ENCODE assay signal across 18 mouse cellular contexts in the genomic region with DNA sequence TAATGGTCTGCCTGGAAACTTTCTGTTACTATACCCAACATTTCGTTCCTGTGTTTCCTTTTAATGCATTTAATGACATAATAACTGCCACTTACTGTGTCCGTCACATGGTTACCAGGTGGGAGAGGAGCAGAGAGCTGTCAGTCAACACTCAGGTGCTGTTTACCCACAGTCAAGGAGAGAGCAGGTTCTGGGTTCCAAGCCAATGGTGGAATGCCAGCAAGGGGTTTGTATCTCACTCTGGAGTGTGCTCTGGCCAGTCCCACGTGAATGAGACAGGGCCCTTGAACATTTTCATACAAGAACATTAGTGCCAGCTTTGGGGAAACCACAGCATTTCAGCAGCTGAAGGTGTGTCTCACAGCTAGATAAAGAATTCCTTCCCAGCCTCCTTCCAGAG.
"Had no signal": no experiment of that assay in that cellular context is flagged by ENCODE, and none has a peak within 500 bp of the region (broad histone marks: within the 10 kb centered on the region; RNA-seq: fewer than 3 reads in every experiment).

No protein-coding gene starts in this region.

- H3K36me3 ChIP-seq: liver, embryonic 12.5 days; midbrain, embryonic 10.5 days; midbrain, embryonic 12.5 days; neural tube, embryonic 13.5 days; neural tube, embryonic 15.5 days had no signal

- ATAC-seq: liver, embryonic 12.5 days; midbrain, embryonic 16.5 days had no signal

- H3K9ac ChIP-seq: liver, embryonic 12.5 days; liver, embryonic 14.5 days; lung, embryonic 14.5 days; midbrain, embryonic 12.5 days; neural tube, embryonic 13.5 days; neural tube, embryonic 15.5 days had no signal

- DNase-seq: lung, embryonic 14.5 days; midbrain, embryonic 14.5 days; retina, postnatal 1 day; right cerebral cortex, adult 18-20 months; right cerebral cortex, postnatal 25 days; right cerebral cortex, postnatal 4 days; spleen, adult 18-20 months; thymus, adult 18-20 months; thymus, postnatal 14 days; thymus, postnatal 36 days had no signal

- H3K4me3 ChIP-seq: liver, embryonic 12.5 days; midbrain, embryonic 10.5 days; midbrain, embryonic 12.5 days; myocyte; neural tube, embryonic 13.5 days; neural tube, embryonic 15.5 days had no signal

- H3K27ac ChIP-seq: liver, embryonic 12.5 days; liver, embryonic 14.5 days; midbrain, embryonic 10.5 days; midbrain, embryonic 12.5 days; neural tube, embryonic 13.5 days; neural tube, embryonic 15.5 days had no signal

- H3K27me3 ChIP-seq: liver, embryonic 12.5 days; midbrain, embryonic 12.5 days; neural tube, embryonic 13.5 days; neural tube, embryonic 15.5 days had no signal

- H3K9me3 ChIP-seq: liver, embryonic 12.5 days; midbrain, embryonic 10.5 days; midbrain, embryonic 12.5 days; neural tube, embryonic 13.5 days; neural tube, embryonic 15.5 days had no signal

- H3K4me1 ChIP-seq: liver, embryonic 12.5 days had no signal

- H3K4me2 ChIP-seq: liver, embryonic 12.5 days; lung, embryonic 14.5 days; midbrain, embryonic 12.5 days; neural tube, embryonic 13.5 days; neural tube, embryonic 15.5 days had no signal
